Mouse (Mus musculus) frontal cortex, postnatal 25 days (tissue): Measurements from ENCODE around the gene Tubgcp6.
A peak's percentile ranks its signal among the peaks of the same experiment; 100 is the strongest.

ENCODE experiments used
- DNase-seq, 2 experiments: peaks; one replicate each; pipeline ENCODE4 v3.0.0; 2022; ENCODE audit warnings: low spot score in 2 of 2

Gene Tubgcp6

DNA sequence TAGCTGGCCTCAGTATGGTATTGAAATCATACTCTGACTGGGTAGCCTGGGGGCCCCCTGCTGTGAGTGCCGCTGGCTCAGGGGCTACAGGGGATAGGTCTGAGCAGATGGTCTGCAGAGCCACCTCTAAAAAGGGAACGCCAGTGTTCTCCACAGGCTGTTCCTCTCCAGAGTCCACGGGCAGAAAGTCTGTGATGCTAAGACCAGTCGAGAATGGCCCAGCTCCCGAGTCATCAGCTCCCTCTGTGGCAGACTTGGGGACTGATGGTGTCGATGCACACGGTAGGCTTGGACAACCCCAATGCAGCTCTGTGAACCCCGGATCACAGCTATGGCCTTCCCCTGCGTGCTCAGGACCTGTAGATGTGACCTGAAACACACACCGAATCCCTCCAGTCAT lies 19.0 kb downstream of the Tubgcp6 start:
- no peak for DNase-seq

DNA sequence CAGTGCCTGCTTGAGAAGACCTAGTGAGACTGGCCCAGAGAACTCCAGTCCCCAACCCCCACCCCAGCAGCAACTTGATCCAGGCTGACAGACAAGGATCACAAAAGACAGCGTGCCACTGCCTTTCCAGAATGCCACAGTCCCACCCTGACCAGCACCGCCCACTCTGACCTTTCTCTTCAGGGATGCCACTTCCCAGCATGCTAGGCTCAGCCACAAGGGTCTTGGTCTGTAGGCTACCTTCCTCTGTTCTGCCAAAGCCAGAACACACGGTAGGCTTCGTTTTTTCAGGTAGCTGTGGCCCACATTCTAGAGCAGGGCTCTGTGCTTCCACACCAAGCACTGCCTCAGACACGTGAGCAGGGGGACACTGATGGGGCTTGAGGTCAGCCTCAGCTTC lies 20.3 kb downstream of the Tubgcp6 start:
- DNase-seq: no peak

DNA sequence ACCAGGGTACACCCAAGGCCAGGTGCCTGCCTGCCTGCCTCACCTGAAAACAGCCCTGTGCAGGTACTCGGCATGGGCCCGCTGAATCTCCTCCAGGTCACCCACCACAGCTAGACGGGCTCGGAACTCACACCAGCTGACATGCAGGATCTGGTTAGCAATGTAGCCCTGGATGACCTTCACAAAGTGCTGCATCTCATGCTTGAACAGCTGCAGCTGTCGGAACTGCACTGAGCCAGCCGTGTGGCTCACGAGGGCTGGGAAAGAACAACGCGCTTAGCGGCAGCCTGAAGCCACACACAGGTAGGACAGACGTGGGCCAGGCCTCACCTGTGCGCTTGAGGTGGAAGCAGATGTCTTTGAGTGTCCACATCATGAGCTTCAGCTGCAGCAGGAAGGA lies 22.1 kb downstream of the Tubgcp6 start:
- DNase-seq: no peak

DNA sequence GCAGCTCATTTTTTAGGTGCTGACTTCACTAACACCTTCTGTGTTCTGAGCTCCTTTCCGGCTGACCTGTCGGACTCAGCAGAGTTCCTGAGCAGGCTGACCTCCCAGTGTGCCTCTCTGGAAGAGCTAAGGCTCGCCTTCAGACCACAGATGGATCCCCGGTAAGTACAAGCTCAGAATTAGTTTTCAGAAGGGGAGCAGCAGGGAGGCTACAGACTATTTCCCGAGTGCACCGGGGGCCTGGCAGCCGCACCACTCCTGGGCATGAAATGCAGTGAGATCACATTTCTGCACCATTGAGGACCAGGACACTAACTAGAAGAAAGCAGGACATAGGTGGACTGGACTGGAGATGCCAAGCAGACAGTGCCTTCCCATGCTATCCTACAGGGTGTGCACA lies 24.3 kb downstream of the Tubgcp6 start:
- DNase-seq: no peak

DNA sequence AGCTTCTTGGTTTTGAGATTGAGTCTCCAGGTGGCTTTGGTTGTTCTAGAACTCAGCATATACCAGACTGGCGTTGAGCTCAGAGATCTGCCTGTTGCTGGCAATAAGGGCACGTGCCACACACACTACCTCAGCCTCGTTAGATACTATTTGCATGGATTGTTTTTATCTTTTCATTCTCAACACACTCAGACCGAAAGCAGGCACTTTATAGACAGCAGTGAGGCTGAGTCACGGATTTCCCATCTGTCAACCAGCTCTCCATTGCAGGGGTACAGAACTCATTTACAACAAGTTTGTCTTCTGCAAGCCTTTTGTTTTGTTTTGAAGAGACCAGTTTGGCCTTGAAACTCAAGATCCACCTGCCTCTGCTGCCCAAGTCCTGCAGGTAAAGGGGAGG lies 25.5 kb downstream of the Tubgcp6 start:
- DNase-seq: no peak

DNA sequence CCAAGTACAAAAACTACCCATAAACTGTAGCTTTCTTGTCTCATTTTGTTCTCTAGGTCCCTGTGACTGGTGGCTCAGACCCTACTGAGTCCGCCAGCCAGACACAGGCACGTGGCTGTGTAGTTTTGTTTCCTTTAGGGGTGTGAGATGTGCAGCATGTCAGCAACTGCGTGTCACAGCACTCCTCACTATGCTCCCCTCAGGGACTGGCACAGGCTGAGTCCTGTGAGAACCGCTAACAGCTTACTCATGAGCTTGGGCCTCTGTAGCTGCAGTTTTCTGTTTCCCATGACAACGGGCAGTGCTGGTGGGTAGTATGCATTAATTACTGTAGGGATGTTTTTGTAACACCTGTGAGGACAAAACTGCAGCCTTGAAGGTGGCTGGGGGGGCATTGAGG lies 30.7 kb downstream of the Tubgcp6 start:
- DNase-seq: no peak

GRCm38 (mm10) chr15:89090662-89091061 lies 32.2 kb downstream of the Tubgcp6 start:
- no peak for DNase-seq

DNA sequence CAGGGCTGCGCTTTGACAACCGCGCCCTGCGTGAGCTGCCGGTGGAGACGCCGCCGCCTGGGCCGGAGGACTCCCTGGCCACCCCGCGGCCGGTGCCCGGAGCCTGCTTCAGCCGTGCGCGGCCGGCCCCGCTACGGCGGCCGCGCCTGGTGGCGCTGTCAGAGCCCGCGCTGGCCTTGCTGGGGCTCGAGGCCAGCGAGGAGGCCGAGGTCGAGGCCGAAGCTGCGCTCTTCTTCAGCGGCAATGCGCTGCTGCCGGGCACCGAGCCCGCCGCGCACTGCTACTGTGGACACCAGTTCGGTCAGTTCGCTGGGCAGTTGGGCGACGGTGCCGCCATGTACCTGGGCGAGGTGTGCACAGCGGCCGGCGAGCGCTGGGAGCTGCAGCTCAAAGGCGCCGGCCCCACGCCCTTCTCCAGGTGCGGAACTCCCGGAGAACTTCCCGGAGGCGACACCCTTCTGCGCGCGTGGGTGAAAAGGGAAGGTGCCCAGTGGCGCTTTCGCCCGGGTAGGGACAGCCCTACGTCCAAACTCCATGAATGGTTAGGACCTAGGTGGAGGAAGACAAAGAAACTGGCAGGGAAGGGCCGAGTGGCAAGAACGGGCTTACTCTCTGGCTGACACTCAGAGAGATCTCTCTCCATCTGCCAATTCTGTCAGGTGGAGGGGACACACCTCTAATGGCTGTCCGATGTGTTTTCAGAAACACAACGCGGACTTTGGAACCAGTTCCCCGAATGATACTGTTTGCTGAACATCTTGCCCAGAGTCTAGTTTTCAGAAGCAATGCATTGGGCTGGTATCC lies 33.5 kb downstream of the Tubgcp6 start:
- no peak for DNase-seq

DNA sequence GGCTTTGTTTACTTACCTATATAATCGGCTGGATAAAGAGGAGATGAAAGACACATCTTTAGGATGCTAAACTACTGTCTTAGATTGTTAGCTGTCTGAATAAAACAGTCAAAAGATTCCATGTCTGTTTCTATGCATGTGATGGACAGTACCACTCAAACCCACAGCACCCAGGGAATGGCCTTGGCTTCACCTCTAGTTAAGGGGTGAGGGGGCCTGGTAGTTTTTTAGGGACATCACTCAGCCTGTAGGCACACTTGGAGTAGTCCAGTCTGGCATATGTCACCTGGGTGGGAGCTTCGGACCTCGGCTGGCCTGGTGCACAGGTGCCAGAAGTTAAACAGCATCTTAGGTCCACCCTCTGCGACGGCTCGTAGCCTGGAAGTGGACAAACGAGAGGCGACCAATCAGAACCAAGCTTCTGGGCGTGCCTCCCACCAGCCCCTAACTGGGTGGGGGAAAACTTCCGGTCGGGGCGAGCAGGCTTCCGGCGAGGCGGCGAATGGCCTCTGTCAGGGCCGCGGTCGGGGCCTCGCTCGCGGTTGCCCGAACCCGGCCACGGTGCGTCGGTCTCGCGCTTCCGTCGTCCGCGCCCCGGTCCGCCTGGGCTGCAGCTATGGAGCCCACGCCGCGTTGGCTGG lies 34.2 kb downstream of the Tubgcp6 start, which contains the start of gene Selenoo:
Gene Selenoo (plus strand): TSS at position 478 of the 641 bp plus-strand sequence.
- DNase-seq: peak; percentile 72 to 84

GRCm38 (mm10) chr15:89084826-89085225 lies 38.1 kb downstream of the Tubgcp6 start:
- no peak for DNase-seq

DNA sequence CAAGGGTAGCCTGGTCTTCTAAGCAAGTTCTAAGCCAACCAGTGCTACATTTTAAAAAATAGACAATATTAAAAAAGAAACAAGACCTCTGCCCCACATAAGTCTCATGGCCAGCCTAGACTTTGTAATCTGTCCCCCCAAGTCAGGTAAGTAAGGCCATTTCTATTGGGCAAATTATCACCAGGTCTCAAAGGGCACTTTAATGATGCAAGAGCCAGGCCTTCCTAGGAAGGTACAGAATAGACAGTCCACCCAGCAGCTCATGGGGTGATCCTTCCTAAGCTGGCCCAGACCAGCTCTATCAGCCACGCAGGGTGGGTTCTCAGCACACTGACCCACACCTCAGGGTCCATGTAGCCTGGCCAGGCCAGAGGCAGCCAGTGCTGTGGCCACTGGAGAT lies 39.0 kb downstream of the Tubgcp6 start:
- DNase-seq: no peak

DNA sequence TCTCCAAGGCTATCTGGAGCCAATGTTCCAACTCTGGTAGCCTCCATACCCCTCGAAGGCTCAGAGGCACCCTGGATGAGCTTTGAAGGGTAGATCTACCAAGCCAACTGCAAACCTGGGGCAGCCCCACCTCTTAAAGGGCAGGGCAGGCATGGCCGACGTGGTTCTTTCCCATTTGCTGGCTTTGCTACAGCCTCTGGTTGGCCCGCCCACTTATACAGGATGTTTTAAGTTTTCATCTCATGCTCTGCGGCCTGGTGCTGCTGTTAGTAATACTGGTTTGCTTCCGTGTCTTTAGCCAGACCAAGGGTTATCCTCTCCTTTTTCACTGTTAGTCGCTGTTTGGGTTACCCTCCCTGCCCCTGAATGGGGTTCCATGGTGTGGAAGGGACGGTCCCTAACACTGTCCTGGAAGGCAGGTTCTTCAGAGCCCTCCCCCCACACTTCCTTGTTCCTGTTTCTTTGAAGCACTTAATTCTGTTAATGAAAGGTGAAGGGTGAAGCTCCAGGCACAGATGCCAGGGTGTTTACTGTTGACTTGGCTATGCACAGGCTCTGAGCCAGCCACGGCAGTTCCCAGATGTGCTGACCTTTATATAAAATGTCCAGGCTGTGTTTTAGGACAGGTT lies 44.6 kb downstream of the Tubgcp6 start:
- no peak for DNase-seq

DNA sequence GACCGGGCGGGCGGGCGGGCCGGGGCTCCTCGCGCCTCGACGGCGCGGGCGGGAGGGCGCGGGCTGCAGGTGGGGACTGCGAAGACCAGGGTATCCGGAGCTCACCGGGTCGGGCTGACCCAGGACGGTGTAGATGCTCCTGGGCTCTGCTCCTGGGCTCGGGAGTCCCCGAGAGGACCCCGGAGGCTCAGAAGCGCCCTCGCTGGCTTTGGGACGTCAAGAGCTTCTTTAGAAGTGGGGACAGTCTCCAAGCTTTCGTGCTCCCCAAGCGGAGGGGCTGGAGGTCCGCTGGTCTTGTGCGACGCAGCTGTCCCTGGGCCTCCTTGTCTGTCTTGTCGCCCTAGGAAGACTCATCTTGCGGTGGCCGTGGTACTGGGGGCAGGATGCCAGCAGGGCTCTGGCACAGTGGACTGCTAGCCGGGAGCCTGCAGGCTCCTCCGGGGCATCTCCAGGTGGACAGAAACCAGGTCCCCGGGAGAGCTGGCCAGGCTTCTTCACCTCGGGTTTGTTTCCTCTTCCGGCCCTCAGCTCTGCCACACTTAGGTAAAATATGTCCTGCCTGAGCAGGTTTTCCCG lies 46.7 kb downstream of the Tubgcp6 start:
- no peak for DNase-seq

- DNase-seq: peak; percentile 65
Observed at GRCm38 (mm10) chr15:89075478-89076147, 47.3 kb downstream of the Tubgcp6 start.

- no peak for DNase-seq
Observed at GRCm38 (mm10) chr15:89074613-89075477, 48.1 kb downstream of the Tubgcp6 start, which contains the start of gene Trabd. Gene Trabd (plus strand): TSS chr15:89075124.

DNA sequence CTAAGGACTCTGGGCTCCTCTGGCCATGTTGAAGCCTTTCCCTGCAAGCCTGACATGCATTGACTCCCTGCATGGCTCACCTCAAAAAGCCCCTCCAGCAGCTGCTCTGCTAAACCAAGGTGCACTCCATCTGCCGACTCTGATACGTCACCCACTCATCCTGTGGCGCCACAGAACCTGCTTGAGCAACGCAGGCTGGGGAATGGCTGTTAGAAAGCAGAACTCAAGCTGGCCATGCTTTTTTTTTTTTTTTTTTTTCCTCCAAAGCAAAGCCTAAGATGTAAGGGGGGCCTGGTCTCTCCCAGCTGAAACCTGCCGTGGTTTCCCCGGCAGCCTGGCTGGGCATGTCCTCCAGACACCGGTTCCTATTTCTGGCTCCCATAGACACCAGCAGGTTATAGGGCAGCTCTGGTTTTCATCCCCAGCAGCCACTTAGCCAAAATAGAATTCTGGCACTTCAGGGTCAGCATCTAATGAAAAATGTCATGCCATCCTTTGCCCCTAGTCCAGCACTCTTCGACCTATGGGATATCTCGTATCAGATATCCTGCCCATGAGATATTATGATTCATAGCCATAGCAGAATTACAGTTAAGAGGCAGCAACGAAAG lies 48.8 kb downstream of the Tubgcp6 start:
- no peak for DNase-seq

- DNase-seq: no peak
Observed at GRCm38 (mm10) chr15:89070606-89071005, 52.3 kb downstream of the Tubgcp6 start.

GRCm38 (mm10) chr15:89069336-89069840 lies 53.5 kb downstream of the Tubgcp6 start:
- no peak for DNase-seq

DNA sequence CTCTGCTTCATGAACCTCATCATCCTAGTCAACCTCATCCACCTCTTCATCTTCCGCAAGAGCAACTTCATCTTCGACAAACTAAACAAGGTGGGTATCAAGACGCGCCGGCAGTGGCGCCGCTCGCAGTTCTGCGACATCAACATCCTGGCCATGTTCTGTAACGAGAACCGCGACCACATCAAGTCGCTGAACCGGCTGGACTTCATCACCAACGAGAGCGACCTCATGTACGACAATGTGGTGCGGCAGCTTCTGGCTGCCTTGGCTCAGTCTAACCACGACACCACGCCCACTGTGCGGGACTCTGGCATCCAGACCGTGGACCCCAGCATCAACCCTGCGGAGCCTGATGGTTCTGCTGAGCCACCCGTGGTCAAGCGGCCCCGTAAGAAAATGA lies 54.7 kb downstream of the Tubgcp6 start:
- no peak for DNase-seq

DNA sequence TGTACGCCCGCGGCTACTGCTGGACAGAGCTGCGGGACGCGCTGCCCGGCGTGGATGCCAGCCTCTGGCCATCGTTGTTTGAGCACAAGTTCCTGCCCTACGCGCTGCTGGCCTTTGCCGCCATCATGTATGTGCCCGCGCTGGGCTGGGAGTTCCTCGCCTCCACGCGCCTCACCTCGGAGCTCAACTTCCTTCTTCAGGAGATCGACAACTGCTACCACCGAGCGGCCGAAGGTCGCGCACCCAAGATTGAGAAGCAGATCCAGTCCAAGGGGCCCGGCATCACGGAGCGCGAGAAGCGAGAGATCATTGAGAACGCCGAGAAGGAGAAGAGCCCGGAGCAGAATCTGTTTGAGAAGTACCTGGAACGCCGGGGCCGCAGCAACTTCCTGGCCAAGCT lies 55.3 kb downstream of the Tubgcp6 start:
- no peak for DNase-seq
